26 mouse cellular contexts compared by ENCODE assay signal in the genomic region with DNA sequence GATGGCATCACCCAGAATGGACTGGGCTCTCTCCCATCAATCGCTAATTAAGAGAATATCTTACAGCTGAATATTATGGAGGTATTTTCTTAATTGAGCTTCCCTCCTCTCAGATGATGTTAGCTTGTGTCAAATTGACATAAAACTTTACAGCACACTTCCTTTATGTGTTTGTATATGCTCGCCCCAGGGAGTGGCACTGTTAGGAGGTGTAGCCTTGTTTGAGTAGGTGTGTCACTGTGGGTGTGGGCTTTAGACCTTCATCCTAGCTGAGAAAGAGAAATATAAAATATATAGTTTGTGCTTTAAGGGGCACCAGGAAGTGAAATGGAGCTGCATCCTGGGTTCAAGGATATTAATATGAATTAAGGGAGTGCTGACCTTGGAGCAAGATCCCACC.
DNase-seq lines count a peak whose midpoint lies in the region; ATAC-seq lines count a peak whose summit lies in the region.
"Had no signal": no experiment of that assay in that cellular context is flagged by ENCODE, and none has a peak within 500 bp of the region (broad histone marks: within the 10 kb centered on the region; RNA-seq: fewer than 3 reads in every experiment).

No protein-coding gene starts in this region.

- H3K4me2 ChIP-seq in stomach, embryonic 16.5 days (ENCODE audit: low read depth, low read length), result no peak overlapping the region
- H3K4me2 ChIP-seq: embryonic facial prominence, embryonic 13.5 days; forebrain, embryonic 12.5 days; heart, embryonic 12.5 days; heart, embryonic 15.5 days; hindbrain, embryonic 14.5 days had no signal

- no peaks in the 10 kb centered on the region for H3K36me3 ChIP-seq in stomach, embryonic 16.5 days (ENCODE audit: control insufficient read depth, insufficient read depth, low read length)
- H3K36me3 ChIP-seq: embryonic facial prominence, embryonic 10.5 days; embryonic facial prominence, embryonic 13.5 days; forebrain, embryonic 12.5 days; heart, embryonic 12.5 days; heart, embryonic 15.5 days had no signal

- no peak overlapping the region for H3K4me3 ChIP-seq in stomach, embryonic 16.5 days (replicated peaks; ENCODE audit: low read length)
- H3K4me3 ChIP-seq: embryonic facial prominence, embryonic 10.5 days; embryonic facial prominence, embryonic 13.5 days; erythroblast, embryonic 14.5 days; forebrain, embryonic 12.5 days; heart, embryonic 12.5 days; heart, embryonic 15.5 days had no signal

- ATAC-seq in stomach, embryonic 16.5 days (ENCODE audit: insufficient read depth, low FRiP score), result peak; percentile 75; the same call in 1 of the 2 replicates
- ATAC-seq: activated CD4-positive, CD25-positive, alpha-beta regulatory T cell, adult 4 months; forebrain, embryonic 16.5 days had no signal

- peak; percentile 4 for DNase-seq in heart, adult 11 months
- no peak for DNase-seq in heart, postnatal 4 days
- DNase-seq in large intestine, adult 2 months (ENCODE audit: low read depth, low spot score), result peak; percentile 75
- DNase-seq in adrenal gland, postnatal 36 days, result no peak
- no peak for DNase-seq in neural tube, embryonic 10.5 days (ENCODE audit: extremely low spot score, low spot score)
- no peak for DNase-seq in adrenal gland, postnatal 10 days
- DNase-seq: adrenal gland, postnatal 14 days; cerebellum, adult 11-12 months; cerebellum, adult 8-10 months; cerebellum, postnatal 10 days; cerebellum, postnatal 36 days; embryo, embryonic 11 days; gastrocnemius, postnatal 10 days; gastrocnemius, postnatal 36 days; heart, postnatal 10 days; heart, postnatal 36 days had no signal

- WGBS in large intestine, adult 2 months, result 39% methylated on average over 2 of the region's 2 CpGs
- 68% methylated on average over 2 of the region's 2 CpGs for WGBS in stomach, embryonic 16.5 days

- no peaks in the 10 kb centered on the region for H3K9me3 ChIP-seq in stomach, embryonic 16.5 days (replicated peaks; ENCODE audit: control insufficient read depth, low read length)
- H3K9me3 ChIP-seq: embryonic facial prominence, embryonic 10.5 days; embryonic facial prominence, embryonic 13.5 days; forebrain, embryonic 12.5 days; heart, embryonic 12.5 days; heart, embryonic 15.5 days had no signal

- peaks cover 3% of the 10 kb centered on the region; the same call in 1 of the 2 replicates for H3K4me1 ChIP-seq in stomach, embryonic 16.5 days (ENCODE audit: control insufficient read depth, insufficient read depth, low read length)
- H3K4me1 ChIP-seq: forebrain, embryonic 12.5 days; heart, embryonic 12.5 days; heart, embryonic 15.5 days had no signal

- no peaks in the 10 kb centered on the region for H3K27me3 ChIP-seq in stomach, embryonic 16.5 days (ENCODE audit: control insufficient read depth, insufficient read depth, low read length)
- H3K27me3 ChIP-seq: embryonic facial prominence, embryonic 13.5 days; forebrain, embryonic 12.5 days; heart, embryonic 12.5 days; heart, embryonic 15.5 days had no signal

- H3K27ac ChIP-seq in stomach, embryonic 16.5 days (ENCODE audit: low read length), result peak overlapping the region; percentile 55
- H3K27ac ChIP-seq: embryonic facial prominence, embryonic 10.5 days; embryonic facial prominence, embryonic 13.5 days; forebrain, embryonic 12.5 days; heart, embryonic 15.5 days; hindbrain, embryonic 14.5 days had no signal

- no peak overlapping the region for H3K9ac ChIP-seq in stomach, embryonic 16.5 days (ENCODE audit: low read length)
- H3K9ac ChIP-seq: embryonic facial prominence, embryonic 13.5 days; forebrain, embryonic 12.5 days; heart, embryonic 12.5 days; heart, embryonic 15.5 days; hindbrain, embryonic 14.5 days had no signal

Comparison
In these comparisons a context has a peak if more than half of its experiments do, and no peak if none do; other contexts are left out.
1. DNase-seq: peak in heart, adult 11 months (single experiment) and large intestine, adult 2 months (single experiment); none in heart, postnatal 4 days (single experiment), adrenal gland, postnatal 36 days (0 of 2), neural tube, embryonic 10.5 days (single experiment) and adrenal gland, postnatal 10 days (single experiment).